Mouse (Mus musculus): ENCODE measurements around the gene Rgl1. TPM values are rescaled to one million over a fixed set of nuclear protein-coding genes. Genes with fewer than 3 reads are reported as not detected.

Gene Rgl1
- polyA plus RNA-seq, 1 experiment, result 49.2 TPM

- Histone ChIP-seq H3K4me3 (ENCODE audit: control insufficient read depth, low read depth, low read length) (peak overlapping the region; percentile 70), H3K36me3 (ENCODE audit: control insufficient read depth, insufficient read depth, low read length) (no peaks in the 10 kb centered on the region), H3K27me3 (ENCODE audit: control insufficient read depth, insufficient read depth, low read length) (no peaks in the 10 kb centered on the region), H3K27ac (ENCODE audit: control insufficient read depth, insufficient read depth, low read depth, low read length) (peak overlapping the region; percentile 78), H3K4me1 (ENCODE audit: control insufficient read depth, insufficient read depth, low read length) (peaks cover 3% of the 10 kb centered on the region)
- TF ChIP-seq CTCF (IDR thresholded peaks at IDR 0.05; ENCODE audit: control insufficient read depth, insufficient read depth, insufficient replicate concordance, low read depth, low read length), result no peak
- TF ChIP-seq POLR2A (IDR thresholded peaks at IDR 0.05; ENCODE audit: control insufficient read depth, low read depth, low read length), result no peak
These were observed 173.5 kb downstream of the Rgl1 start for GRCm38 (mm10) chr1:152592609-152593008.

- H3K4me1 ChIP-seq (ENCODE audit: control insufficient read depth, insufficient read depth, low read length), result peaks cover 3% of the 10 kb centered on the region; the same call in 1 of the 2 replicates
These were observed 174.2 kb downstream of the Rgl1 start for GRCm38 (mm10) chr1:152591746-152592498.

GRCm38 (mm10) chr1:152590321-152590720 is 175.8 kb downstream of the Rgl1 start:
- Histone ChIP-seq H3K4me1 (ENCODE audit: control insufficient read depth, insufficient read depth, low read length) (peaks cover 3% of the 10 kb centered on the region; the same call in 1 of the 2 replicates), H3K27ac (ENCODE audit: control insufficient read depth, insufficient read depth, low read depth, low read length) (0 out of 2 replicates have a peak overlapping the region, but pooled peaks have one; percentile 49), H3K4me3 (ENCODE audit: control insufficient read depth, low read depth, low read length) (no peak overlapping the region), H3K36me3 (ENCODE audit: control insufficient read depth, insufficient read depth, low read length) (no peaks in the 10 kb centered on the region), H3K27me3 (ENCODE audit: control insufficient read depth, insufficient read depth, low read length) (no peaks in the 10 kb centered on the region)
- TF ChIP-seq CTCF (IDR thresholded peaks at IDR 0.05; ENCODE audit: control insufficient read depth, insufficient read depth, insufficient replicate concordance, low read depth, low read length) (no peak), POLR2A (IDR thresholded peaks at IDR 0.05; ENCODE audit: control insufficient read depth, low read depth, low read length) (no peak)

More at GRCm38 (mm10) chr1:152591746-152592498, 174.2 kb downstream of the Rgl1 start:
- peak overlapping the region; percentile 70 for H3K4me3 ChIP-seq (ENCODE audit: control insufficient read depth, low read depth, low read length)
- no peak for TF ChIP-seq CTCF (IDR thresholded peaks at IDR 0.05; ENCODE audit: control insufficient read depth, insufficient read depth, insufficient replicate concordance, low read depth, low read length)
- no peak for TF ChIP-seq POLR2A (IDR thresholded peaks at IDR 0.05; ENCODE audit: control insufficient read depth, low read depth, low read length)
- H3K36me3 ChIP-seq (ENCODE audit: control insufficient read depth, insufficient read depth, low read length), result no peaks in the 10 kb centered on the region
- H3K27me3 ChIP-seq (ENCODE audit: control insufficient read depth, insufficient read depth, low read length), result no peaks in the 10 kb centered on the region
- peak overlapping the region; percentile 66 for H3K27ac ChIP-seq (ENCODE audit: control insufficient read depth, insufficient read depth, low read depth, low read length)

GRCm38 (mm10) chr1:152589331-152589935 is 176.7 kb downstream of the Rgl1 start:
- Histone ChIP-seq H3K27ac (ENCODE audit: control insufficient read depth, insufficient read depth, low read depth, low read length) (peak overlapping the region; percentile 54; the same call in 1 of the 2 replicates), H3K4me3 (ENCODE audit: control insufficient read depth, low read depth, low read length) (no peak overlapping the region), H3K27me3 (ENCODE audit: control insufficient read depth, insufficient read depth, low read length) (no peaks in the 10 kb centered on the region), H3K36me3 (ENCODE audit: control insufficient read depth, insufficient read depth, low read length) (no peaks in the 10 kb centered on the region), H3K4me1 (ENCODE audit: control insufficient read depth, insufficient read depth, low read length) (peaks cover 3% of the 10 kb centered on the region; the same call in 1 of the 2 replicates)
- TF ChIP-seq POLR2A (IDR thresholded peaks at IDR 0.05; ENCODE audit: control insufficient read depth, low read depth, low read length) (no peak), CTCF (IDR thresholded peaks at IDR 0.05; ENCODE audit: control insufficient read depth, insufficient read depth, insufficient replicate concordance, low read depth, low read length) (no peak)

- no peak overlapping the region for H3K27ac ChIP-seq (ENCODE audit: control insufficient read depth, insufficient read depth, low read depth, low read length)
- no peaks in the 10 kb centered on the region for H3K36me3 ChIP-seq (ENCODE audit: control insufficient read depth, insufficient read depth, low read length)
- no peaks in the 10 kb centered on the region for H3K4me1 ChIP-seq (ENCODE audit: control insufficient read depth, insufficient read depth, low read length)
- no peak overlapping the region for H3K4me3 ChIP-seq (ENCODE audit: control insufficient read depth, low read depth, low read length)
- no peak for TF ChIP-seq POLR2A (IDR thresholded peaks at IDR 0.05; ENCODE audit: control insufficient read depth, low read depth, low read length)
- no peak for TF ChIP-seq CTCF (IDR thresholded peaks at IDR 0.05; ENCODE audit: control insufficient read depth, insufficient read depth, insufficient replicate concordance, low read depth, low read length)
- no peaks in the 10 kb centered on the region for H3K27me3 ChIP-seq (ENCODE audit: control insufficient read depth, insufficient read depth, low read length)
These were observed 178.7 kb downstream of the Rgl1 start for GRCm38 (mm10) chr1:152587431-152587830.

- TF ChIP-seq POLR2A (IDR thresholded peaks at IDR 0.05; ENCODE audit: control insufficient read depth, low read depth, low read length) (no peak), CTCF (IDR thresholded peaks at IDR 0.05; ENCODE audit: control insufficient read depth, insufficient read depth, insufficient replicate concordance, low read depth, low read length) (no peak)
These were observed 180.7 kb downstream of the Rgl1 start for GRCm38 (mm10) chr1:152585385-152585984.

GRCm38 (mm10) chr1:152584933-152585332 is 181.2 kb downstream of the Rgl1 start:
- no peaks in the 10 kb centered on the region for H3K4me1 ChIP-seq (ENCODE audit: control insufficient read depth, insufficient read depth, low read length)
- H3K4me3 ChIP-seq (ENCODE audit: control insufficient read depth, low read depth, low read length), result no peak overlapping the region
- H3K36me3 ChIP-seq (ENCODE audit: control insufficient read depth, insufficient read depth, low read length), result no peaks in the 10 kb centered on the region
- H3K27ac ChIP-seq (ENCODE audit: control insufficient read depth, insufficient read depth, low read depth, low read length), result no peak overlapping the region
- no peaks in the 10 kb centered on the region for H3K27me3 ChIP-seq (ENCODE audit: control insufficient read depth, insufficient read depth, low read length)
- TF ChIP-seq CTCF (IDR thresholded peaks at IDR 0.05; ENCODE audit: control insufficient read depth, insufficient read depth, insufficient replicate concordance, low read depth, low read length) (no peak), POLR2A (IDR thresholded peaks at IDR 0.05; ENCODE audit: control insufficient read depth, low read depth, low read length) (no peak)

More at GRCm38 (mm10) chr1:152585385-152585984, 180.7 kb downstream of the Rgl1 start:
- no peaks in the 10 kb centered on the region for H3K27me3 ChIP-seq (ENCODE audit: control insufficient read depth, insufficient read depth, low read length)
- H3K4me1 ChIP-seq (ENCODE audit: control insufficient read depth, insufficient read depth, low read length), result no peaks in the 10 kb centered on the region
- H3K27ac ChIP-seq (ENCODE audit: control insufficient read depth, insufficient read depth, low read depth, low read length), result no peak overlapping the region
- no peak overlapping the region for H3K4me3 ChIP-seq (ENCODE audit: control insufficient read depth, low read depth, low read length)
- H3K36me3 ChIP-seq (ENCODE audit: control insufficient read depth, insufficient read depth, low read length), result no peaks in the 10 kb centered on the region
